Mouse (Mus musculus): Measurements from ENCODE around the gene Atg7.

The Atg7 gene

DNA sequence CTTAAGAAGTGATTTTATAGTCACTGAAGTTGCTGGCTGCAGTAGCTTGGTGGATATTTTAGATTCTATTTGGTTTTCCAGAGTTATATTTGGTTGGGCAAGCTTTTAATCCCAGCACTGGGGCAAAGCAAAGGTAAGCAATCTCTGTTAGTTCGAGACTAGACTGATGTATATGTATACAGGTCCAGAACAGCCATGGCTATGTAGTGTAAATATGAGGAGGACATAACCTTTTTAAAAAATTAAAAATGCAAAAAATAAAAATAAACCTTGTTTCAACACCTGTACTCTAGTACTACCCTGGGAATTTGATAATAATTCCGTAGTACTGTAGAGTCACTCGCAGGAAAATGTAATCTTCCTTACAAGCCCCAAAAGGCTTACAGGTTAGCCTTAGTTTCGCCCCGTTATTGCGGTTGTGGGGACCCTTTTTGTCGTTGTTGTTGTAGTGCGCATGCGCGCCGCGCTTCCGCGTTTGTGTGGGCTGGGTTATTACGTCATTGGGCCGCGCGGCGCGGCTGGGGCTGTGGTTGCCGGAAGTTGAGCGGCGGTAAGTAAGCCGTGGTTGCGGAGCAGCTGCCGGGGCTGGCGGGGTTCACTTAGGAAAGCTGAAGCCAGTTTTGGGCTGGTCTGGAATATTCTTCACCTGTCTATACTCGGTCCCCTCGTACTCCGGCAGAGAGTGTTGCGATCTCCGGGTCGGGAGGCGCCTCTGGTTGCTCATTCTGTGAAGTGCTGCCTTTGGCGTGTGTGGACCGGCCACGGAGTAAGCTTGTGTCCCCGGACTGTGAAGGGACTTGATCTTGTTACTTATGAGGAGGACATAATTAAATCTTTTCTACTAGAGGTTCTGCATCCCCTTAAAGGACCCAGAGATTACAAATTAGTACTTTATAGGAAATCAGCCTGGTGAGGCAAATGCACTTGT is at the start of gene Atg7:
TSS of gene Atg7 (plus strand) at position 497 of the 928 bp plus-strand sequence.
- WGBS = under 1% methylated on average over 38 of the region's 38 CpGs

DNA sequence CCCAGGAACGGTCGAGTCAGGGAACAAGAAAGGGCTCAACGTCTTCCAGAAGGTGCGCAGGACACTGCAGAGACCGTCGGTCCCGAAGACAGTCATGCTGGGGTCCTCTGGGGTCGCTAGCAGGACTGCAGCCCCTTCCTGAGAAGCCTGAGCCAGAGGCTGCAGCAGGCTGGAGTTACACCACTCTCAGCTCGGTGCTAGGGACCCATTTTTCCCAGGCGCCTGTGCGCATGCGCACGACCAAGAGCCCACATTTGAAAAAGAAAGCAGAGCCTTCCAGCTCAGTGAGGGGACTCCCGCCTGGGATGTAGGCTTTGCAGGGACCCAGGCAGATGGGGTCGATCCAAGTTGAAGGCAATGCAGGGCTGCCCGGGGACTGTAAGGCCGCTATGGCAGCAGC is 28.8 kb upstream of the Atg7 start:
- WGBS = 6% methylated on average over 9 of the region's 17 CpGs

DNA sequence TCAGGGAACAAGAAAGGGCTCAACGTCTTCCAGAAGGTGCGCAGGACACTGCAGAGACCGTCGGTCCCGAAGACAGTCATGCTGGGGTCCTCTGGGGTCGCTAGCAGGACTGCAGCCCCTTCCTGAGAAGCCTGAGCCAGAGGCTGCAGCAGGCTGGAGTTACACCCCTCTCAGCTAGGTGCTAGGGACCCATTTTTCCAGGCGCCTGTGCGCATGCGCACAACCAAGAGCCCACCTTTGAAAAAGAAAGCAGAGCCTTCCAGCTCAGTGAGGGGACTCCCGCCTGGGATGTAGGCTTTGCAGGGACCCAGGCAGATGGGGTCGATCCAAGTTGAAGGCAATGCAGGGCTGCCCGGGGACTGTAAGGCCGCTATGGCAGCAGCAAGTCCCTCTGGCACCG is 9.0 kb upstream of the Atg7 start:
- no CpG with 5 or more reads among the region's 14 CpGs for WGBS

DNA sequence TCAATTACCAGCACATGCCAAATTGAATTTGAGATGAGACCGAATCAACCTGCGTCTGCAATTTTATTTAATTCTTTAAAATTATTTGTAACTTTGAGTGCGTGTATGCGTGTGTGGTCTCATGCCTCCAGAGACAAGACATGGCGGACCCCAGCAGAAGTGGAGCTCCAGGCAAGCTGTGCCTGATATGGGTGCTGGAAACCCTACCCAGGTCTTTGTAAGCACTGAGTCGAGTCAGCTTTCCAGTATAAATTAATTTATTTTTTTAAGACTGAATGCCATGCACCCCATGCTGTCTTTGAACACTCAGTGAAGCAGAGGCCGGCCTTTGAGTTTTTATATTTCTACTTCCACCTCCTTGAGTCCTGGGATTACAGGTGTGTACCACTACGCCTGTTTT is 819 bp downstream of the Atg7 start:
- WGBS = 44% methylated on average over 8 of the region's 8 CpGs

DNA sequence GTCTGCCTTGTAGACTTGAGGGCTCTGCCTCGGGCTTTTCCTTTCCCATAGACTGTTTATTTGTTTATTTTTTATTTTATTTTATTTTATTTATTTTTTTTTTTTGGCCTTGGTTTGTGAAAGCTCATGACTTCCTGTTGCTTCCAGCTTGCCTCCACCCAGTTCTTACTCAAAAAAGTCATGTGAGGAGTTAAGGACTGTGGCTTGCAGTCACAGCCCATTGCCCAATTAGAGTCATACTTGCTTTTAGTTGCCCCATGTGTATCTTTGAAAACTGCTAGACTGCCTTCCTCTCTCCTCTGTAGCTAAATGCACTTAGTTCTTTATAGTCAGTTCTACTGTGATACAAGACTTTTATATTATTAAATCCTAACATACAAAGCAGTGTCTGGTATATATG is 1.6 kb downstream of the Atg7 start:
- 73% methylated on average over 1 of the region's 1 CpGs for WGBS

DNA sequence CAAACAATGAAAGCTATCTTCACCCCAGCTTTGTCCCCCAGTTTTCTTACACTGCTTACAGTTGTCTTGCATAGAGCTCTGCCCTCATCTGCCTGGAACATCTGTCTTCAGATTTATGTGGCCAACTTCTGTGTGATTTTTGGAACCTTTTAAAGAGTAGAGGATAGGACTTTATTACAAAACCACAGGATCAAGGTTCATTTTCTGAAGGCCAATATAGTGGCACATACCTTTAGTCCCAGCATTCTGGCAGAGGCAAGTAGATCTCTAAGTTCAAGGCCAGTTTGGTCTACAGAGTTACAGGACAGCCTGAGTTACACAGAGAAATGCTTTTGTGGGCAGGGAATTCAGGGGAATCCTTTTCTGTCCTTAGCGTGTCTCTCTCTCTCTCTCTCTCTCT is 3.3 kb downstream of the Atg7 start:
- WGBS = 78% methylated on average over 1 of the region's 1 CpGs

DNA sequence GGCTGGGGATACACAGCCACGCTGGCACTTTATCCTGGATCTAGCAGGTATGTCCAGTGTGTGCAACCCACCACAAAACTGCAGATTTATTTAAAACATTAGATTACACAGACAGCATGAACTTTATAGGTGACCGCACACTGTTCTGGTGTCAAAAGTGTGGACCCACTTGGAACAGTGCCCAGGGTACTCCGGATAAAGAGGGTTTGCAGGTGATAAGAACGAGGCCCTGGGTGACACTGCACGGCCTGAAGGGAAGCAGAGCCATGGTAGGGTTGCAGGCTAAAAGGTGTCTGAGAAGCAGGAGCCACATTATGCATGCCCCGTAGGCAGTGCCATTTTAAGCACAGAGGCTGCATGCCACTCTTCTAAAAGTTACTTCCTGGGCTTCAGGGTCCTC is 4.1 kb downstream of the Atg7 start:
- 86% methylated on average over 6 of the region's 6 CpGs for WGBS

DNA sequence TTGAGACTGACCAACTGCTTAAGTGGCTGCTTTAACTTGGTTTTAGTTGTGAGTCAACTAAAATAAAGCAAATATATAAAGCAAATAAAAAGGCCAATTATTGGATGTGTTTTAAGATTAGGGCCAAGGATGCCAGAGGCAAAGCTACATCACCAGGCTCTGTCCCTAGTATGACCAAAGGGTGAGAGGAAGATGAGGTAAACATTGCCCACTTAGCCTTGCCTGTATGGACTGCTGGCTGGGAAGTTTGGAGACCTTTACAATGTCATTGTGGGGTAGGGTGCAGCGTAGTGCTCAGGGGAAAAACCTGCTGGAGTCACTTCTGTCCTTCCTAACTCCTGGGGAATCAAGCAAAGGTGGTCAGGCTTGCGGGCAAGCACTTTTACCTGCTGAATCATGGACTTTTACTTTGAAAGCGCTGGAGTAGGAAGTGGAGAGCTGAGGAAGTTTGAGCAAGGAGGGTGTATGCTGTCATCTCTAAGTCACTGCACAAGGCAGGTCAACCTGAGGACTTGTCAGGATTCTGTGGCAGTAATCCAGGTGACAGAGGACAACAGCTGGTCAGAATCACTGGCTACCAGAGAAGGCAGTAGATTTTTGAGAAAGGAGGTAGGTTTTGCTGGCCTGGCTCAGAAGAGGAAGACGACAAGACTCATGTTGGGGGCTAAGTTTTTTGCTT is 5.6 kb downstream of the Atg7 start:
- 86% methylated on average over 4 of the region's 4 CpGs for WGBS

DNA sequence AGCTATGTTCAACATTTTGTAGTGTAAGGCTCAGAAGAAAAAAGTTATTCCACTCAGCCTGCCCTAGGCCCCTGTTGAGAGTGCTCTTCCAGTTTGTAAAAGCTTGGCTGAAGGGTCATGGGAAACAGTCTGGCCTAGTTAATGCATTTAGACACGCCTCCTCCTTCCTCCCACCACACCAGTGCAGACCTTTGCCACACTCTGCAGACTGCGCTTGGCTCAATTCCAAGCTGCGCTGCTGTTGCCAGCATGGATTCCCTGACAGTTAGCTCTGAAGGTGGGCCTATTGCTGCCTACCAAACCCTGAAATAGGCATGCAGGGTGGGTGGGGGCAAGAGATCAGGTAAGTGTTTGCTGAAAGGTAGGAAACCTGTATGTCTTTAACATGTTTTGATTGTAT is 9.3 kb downstream of the Atg7 start:
- WGBS = 54% methylated on average over 3 of the region's 3 CpGs

DNA sequence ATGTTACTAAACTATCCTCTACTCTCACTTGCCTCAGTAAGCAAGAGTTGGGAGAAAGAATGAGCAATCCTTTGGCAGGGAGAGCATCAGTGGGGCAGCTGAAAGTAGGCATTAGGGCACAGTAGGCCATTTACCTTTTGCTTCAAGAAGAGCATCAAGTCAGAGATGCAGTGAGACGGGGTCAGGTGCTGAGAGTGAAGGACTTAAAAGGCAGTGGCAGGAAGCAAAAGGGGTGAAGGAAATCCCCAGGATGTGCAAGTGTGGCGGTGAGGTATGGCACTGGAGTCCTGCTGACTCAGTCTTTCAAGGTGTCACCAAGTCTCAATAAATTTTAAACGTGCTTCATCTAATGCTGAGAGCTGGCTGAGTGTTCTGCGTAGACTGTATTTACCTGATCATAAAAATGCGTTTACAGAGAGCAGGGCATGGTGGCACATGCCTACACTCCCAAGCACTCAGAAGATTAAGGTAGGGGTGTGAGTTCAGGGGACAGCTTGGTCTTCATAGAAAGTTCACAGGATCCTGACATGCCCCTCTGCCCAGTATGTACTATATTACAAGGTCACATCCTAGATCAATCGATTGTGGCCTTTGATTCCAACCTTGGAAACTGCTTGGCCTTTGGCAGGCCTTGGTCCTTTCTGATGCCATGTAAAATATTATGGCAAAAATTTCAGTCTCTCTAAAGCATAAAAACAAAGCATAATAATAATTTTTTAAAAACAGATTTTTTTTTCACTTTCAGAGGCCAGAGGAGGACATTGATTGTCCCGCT is 14.1 kb downstream of the Atg7 start:
- 91% methylated on average over 7 of the region's 7 CpGs for WGBS

DNA sequence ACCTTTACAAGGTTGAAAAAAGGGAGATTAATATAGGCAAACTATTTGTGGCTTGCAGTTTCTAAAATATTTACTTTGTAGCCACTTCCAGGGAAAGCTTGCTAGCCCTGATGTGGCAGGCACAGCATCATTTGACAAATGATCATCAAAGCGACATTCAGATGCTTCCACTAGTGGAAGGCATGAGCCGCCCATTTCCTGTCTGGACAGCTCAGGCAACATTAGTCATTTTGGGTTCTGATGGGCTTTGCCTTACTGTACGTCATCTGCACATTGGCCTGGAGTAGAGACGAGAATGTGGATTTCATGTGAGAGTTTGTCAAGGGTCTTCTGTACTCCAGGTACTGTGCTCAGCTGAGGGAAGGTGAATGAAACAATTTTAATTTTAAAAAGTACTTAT is 14.9 kb downstream of the Atg7 start:
- WGBS = 95% methylated on average over 4 of the region's 4 CpGs

DNA sequence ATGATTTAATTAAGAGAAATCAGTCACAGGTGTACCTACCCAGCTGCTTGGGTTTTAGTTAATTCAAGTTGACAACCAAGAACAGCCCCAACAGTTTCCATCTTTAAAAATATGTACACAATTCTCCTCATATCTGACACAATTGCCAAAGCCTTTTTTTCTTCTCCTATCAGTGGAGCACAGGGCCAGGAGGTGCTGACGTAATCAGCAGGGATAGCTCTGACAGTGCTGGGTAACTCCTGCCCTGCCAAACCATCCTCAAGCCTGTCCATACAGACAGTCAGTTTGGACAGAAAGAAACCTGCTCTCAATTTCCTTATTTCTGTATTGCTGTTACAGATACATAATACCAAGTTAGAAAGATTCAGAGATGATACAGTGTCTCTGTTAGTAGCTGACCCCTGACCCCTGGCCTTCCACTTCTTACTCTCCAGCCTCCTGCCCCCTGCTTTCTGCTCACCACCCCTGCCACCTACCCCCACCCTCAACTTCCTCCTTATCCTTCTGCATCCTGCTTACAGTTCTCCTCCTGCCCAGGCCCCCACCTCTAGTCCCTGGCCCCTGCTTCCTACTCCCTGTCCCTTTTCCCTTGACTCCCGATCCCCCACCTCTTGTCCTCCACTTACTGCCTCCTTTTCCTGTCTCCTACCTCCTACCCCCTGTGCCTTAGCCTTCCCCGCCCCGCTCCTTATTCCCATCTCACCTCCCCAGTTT is 16.5 kb downstream of the Atg7 start:
- WGBS = 81% methylated on average over 4 of the region's 4 CpGs

DNA sequence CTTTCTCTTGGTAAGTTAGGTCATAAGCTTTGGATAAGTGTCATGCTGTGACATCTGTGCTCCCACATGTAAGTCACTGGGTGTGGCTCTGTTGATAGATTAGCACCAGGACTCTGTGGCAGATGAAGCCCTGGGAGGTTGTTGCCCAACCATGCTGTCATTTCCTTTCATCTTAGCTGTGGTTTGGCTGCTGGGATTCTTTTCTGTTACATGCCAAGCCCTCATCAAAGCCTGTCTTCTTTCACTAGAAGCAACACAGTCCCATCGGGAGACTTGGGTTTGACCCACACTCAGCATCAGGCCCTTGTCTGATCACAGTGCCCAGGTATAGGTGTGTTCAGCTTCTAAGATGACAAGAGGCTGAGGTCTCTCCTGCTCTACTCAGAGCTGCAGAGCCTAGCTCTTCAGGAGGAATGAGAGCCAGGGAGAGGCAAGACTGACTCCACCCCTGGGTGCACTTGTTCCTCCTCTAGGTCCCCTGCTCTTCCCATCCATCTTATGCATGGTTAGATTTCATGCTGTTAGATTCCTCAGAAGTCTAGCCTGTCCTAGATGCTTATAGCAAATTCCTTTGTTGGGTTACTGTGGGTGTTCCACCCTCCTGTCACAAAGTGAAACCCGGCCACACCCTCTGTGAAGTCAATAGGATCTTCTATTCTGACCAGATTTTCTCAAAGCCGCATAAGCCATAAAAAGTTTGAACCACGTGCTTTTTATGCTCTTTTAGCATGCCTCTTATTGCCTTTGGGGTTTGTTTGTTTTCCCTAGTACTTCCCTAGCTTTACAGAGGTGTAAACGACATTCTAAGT is 17.3 kb downstream of the Atg7 start:
- 76% methylated on average over 5 of the region's 5 CpGs for WGBS

DNA sequence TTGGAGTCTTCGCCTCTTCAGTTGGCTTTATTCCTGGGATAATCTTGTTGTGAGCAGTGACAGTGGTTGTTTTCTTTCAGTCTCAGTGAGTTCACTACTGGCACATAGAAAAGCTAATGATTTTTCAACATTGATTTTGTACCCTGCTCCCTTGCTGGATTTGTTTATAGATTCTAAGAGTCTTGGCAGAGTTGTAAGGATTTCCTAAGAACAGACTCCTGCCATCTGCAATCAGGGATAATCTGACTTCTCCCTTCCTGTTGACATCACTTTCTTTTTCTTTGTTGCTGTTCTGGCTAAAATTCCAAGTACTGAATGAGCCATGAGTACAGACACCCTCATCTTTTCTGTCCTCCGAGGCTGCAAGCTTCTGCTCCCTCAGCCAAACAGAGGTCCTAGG is 20.8 kb downstream of the Atg7 start:
- 54% methylated on average over 2 of the region's 2 CpGs for WGBS

DNA sequence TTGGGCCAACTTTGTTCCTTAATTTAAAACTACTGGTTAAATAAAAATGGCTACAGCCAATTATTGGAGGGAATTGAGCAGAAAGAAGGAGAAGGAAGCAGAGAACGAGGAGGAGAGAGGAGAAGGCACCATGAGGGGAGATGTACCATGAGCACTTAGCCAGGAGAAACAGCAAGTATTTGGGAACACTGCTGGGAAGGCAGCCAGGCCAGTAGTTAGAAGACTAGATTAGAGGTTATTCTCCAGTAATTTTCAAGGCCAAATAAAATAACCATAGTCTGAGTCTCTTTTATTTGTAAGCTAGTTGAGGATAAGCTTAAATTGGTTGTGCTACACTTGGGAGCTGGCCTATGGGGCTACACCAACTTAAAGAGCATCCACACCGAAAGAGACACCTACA is 21.8 kb downstream of the Atg7 start:
- 88% methylated on average over 2 of the region's 2 CpGs for WGBS

DNA sequence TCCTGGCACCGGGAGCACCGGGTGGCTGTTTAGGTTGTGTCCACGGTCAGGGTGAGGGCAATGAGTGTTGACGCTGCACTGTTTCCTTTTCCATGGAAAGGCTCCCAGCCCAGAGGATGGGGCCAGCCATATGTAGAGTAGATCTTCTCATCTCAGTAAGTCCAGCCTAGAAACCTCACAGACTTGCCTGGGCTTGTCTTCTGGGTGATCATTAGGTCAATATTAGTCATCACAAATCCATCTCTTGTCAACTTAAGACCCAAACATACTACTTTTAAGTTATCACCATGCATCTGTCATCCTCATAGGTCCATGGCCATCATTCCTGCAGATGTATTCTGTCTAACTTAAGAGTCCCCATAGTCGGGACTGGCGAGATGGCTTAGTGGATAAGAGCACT is 24.6 kb downstream of the Atg7 start:
- 95% methylated on average over 6 of the region's 6 CpGs for WGBS

DNA sequence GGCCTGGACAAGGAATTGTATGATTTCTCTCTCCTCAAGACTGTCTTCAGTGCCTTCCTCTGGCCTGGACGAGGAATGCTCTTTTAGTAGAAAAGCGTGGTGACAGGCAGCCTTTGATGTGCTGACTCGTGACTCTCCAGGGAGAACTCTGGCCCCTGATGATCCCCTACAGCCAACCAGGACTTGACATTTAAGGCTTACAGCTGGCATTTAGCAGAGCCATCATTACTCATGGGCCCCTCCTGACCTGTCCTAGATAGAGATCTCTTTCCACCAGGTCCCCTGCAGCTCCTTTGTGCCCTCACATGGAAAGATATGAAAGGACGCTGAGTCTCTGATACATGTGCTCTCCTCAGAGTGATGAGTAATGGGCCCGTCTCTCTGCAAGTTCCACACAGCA is 33.2 kb downstream of the Atg7 start:
- WGBS = 92% methylated on average over 5 of the region's 5 CpGs

DNA sequence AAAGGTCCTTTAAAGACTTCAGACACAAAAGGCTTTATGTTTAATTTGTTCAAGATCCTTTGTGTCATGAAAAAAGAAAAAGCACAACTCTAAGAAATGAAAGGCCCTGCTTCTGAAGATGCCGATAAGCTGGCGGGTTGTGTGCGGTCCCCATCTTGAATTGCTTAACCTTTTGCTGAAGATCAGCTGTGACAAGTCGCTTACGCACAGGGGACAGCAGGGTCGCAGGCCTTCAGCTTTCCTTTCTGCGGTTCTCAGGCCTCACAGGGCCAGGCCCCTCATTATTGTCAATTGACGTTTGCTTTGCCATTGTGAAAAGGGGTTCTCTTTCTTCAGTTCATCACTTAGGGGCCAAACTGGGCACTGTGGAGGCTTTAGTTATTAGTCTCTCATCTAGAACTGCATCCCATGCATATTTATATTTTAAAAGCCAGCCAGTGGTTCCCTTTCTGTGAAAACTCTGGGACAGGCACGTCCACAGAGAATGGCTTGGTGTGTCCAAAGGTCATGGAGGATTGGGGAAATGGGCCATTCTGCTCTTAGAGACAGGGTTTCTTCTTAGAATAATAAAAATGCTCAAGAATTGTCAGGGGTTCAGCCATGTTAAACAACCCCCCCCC is 39.3 kb downstream of the Atg7 start:
- WGBS = 80% methylated on average over 9 of the region's 9 CpGs

DNA sequence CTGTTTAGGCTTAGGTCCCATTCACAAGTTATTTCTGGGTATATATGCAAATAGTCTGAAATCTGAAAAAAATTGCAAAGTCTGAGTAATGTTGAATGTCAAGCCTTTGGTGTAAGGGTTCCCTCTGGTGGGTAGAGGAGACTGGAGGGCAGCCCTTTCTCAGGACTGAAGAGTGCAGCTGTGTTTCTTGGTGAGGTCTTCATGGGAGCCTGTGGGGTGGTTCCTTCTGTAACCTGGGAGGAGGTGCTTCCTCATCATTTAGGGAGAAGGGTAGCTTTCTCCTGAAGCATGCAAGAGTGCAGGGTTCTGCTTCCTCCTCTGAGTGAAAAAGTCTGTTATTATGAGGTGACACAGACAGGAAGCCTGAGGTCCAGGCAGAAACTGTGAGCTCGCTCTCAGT is 40.8 kb downstream of the Atg7 start:
- 90% methylated on average over 1 of the region's 1 CpGs for WGBS

DNA sequence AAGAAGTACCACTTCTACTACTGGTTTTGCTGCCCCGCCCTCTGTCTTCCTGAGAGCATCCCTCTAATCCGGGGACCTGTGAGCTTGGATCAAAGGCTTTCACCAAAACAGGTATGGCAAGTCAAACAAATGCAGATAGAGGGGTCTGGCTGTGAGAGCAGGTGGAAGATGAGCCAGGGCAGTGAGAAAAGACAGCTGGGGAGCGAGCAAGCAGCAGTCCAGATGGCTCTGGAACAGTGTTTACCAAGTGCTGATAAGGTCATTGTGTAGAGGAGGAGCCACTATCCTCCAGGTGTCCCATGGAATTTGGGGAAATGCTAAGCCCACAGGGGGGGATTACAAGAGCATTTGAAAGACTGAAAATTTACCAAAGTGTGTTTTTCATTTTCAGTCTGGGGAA is 41.5 kb downstream of the Atg7 start:
- 87% methylated on average over 3 of the region's 3 CpGs for WGBS

DNA sequence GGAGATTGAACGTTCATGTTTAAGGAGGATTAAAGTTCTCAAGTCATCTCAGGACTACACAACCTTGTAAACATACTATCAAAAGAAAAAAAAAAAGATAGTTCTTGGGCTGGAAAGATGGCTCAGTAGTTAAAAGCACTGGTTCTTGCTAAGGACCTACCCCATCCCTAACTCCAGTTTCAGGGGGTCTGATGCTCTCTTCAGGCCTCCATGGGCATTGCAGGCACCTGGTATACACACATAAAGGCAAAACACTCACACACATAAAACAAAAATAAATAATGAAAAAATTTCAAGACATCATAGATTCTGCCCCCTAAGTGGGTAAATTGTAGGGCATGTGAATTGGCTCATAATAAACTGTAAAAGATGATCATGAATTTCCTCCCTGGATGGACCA is 42.5 kb downstream of the Atg7 start:
- 84% methylated on average over 1 of the region's 1 CpGs for WGBS
